Mouse (Mus musculus): ENCODE data around the gene 1110002E22Rik.

1110002E22Rik gene

DNA sequence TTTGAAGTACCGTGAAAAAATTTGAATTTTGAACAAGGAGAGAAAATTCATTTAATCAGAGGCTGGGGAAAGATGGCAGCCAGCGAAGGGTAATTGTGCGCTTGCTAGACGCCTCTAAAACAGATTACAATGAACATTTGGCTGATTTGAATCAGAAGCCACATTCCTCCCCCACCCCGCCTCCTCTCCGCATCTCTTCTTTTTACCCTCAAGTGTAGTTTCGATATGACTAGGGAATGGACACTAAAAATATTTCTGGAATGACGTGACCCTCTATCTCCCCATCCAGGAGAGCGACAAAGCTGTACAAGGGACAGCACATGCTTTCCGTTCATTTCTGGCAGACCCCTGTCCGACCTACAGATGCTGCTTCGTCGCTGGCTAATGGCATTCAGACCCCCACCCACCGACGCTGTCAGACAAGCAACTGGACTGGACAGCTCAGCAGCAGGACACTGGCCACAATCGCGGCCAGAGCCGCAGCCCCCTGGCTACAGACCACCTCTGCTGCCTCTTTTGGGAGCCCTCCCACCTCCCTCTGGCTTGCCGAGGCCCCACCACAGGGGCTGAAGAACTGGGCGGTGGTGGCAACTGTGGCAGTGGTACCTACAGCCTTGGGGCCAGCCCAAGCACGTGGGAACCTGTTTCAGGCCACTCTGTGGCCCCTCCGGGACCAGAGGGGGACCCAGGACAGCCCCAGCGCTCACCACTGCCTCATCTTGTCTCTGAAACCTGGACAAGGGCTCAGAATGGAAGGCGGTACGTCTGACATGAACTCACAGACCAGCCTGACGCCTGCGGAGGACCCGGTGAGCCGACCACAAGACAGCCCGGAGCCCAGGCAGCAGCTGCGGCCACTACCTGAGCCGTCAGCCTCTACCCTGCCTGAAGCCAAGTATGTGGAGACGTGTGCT, at the start of gene 1110002E22Rik:
1110002E22Rik (plus strand) TSS at position 321 of the 914 bp plus-strand sequence.
- DNase-seq (ENCODE audit: low spot score in 2 of 2), result no peak

DNA sequence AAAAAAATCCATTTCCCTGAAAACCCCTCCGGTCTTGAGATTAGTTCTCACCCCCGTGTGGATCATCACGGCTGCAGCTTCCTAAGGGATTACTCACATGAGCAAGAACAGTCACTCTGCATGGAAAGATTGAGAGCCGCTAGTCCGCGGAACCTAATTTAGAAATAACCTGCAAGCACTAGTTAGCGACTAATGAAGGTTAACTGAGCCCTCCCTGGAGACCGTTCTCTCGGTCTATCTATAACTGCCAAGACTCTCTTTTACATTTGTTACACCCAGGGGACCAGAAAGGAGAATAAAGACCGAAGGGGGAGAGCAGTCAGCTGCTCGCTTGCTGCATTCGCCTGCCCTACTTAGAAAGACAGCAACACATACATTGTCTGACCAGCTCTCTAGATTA, 48.0 kb upstream of the 1110002E22Rik start:
- peak in 1 of 2 experiments; percentile 19 for DNase-seq (ENCODE audit: low spot score in 2 of 2)

- DNase-seq (ENCODE audit: low spot score in 2 of 2), result no peak
Observed at GRCm38 (mm10) chr3:138022003-138022402, 42.8 kb upstream of the 1110002E22Rik start.

DNA sequence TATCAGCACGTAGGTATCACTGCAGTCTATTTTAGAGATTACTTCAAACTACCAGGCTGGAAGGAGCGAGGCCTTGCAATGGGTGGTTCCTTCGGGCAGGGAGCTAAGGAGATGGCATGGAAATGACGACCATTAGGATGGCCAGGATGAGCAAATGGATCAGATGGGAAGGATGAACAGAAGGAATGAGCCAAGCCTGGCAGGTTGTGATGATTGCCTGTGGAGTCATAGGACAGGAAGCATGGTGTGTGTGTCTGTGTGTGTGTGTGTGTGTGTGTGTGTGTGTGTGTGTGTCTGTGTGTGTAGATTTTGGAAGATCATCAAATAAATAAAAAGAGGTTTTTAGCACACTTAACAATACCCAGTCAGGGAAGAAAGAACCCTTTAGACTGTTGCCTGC, 42.2 kb upstream of the 1110002E22Rik start:
- no peak for DNase-seq (ENCODE audit: low spot score in 2 of 2)

GRCm38 (mm10) chr3:138026286-138026685, 38.6 kb upstream of the 1110002E22Rik start:
- DNase-seq (ENCODE audit: low spot score in 2 of 2), result no peak

GRCm38 (mm10) chr3:138027575-138028362, 37.1 kb upstream of the 1110002E22Rik start:
- DNase-seq (ENCODE audit: low spot score in 2 of 2), result no peak

- DNase-seq (ENCODE audit: low spot score in 2 of 2), result no peak
Observed at GRCm38 (mm10) chr3:138029351-138029750, 35.5 kb upstream of the 1110002E22Rik start.

DNA sequence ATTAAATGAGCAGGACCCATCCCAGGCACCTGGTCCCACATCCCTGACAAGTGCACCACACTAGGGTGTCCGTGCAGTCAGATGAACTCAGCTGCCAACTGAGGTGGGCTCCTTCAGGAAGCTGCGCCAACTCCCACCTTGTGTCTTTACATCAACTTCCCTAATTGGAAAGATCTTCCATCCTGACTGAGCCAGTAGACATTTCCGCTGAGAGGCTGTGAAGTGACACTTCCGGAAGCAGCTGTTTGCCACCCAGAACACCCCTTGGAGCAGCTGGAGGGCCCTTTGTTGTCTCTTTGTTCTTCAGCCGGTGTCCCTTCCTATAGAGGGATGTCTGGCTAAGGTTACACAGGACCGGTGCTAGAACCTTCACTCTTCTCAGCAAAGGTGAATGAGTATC, 34.3 kb upstream of the 1110002E22Rik start:
- DNase-seq (ENCODE audit: low spot score in 2 of 2), result no peak

DNA sequence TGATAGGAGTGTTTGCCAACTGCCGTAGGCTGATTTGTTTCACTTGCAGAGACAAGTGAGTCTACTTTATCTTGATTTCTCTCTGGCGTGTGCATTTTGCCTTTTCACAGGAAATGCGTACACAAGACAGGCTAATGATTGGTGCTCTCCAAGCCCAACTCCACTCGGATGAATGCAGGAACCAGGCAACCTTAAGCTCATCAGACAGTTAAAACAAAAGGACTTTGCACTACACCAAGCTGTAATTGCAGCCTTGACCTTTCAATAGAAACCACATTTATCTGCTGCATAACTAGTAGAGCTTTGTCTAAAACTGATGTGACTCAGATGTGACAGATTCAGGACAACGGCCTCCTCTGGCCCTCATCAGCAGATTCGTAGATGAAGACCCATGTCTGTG, 30.9 kb upstream of the 1110002E22Rik start:
- no peak for DNase-seq (ENCODE audit: low spot score in 2 of 2)

DNA sequence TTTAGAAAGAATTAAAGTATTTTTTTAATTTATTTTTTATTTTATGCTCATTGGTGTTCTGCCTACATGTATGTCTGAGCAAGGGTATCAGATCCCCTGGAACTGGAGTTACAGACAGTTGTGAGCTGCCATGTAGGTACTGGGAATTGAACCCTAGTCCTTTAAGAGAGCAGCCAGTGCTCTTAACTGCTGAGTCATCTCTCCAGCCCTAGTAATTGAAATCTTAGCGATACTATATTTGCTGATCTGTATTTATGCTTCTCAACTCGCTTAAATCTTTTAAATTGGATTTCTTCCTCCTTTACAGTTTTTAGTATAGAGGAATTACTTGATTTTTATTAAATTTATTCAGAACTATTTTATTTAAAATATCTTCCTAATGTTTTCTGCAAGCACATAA, 23.9 kb upstream of the 1110002E22Rik start:
- no peak for DNase-seq (ENCODE audit: low spot score in 2 of 2)

GRCm38 (mm10) chr3:138041591-138042301, 23.1 kb upstream of the 1110002E22Rik start:
- DNase-seq (ENCODE audit: low spot score in 2 of 2), result no peak

DNA sequence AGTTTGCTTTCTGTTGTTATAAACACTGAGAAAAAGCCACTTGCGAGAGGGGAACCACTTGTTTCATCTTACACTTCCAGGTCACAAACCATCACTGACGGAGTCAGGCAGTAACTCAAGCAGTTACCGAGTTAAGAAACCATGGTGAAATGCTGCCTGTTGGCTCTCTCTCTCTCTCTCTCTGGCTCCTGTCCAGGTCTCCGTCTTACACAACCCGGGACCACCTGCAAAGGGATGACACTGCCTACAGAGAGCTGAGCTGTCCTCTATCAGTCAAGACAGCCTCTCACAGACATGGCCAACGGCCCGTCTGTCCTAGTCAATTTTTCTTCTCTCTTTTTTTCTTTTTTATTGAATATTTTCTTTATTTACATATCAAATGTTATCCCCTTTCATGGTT, 21.5 kb upstream of the 1110002E22Rik start:
- no peak for DNase-seq (ENCODE audit: low spot score in 2 of 2)

GRCm38 (mm10) chr3:138049555-138049954, 15.3 kb upstream of the 1110002E22Rik start:
- no peak for DNase-seq (ENCODE audit: low spot score in 2 of 2)

DNA sequence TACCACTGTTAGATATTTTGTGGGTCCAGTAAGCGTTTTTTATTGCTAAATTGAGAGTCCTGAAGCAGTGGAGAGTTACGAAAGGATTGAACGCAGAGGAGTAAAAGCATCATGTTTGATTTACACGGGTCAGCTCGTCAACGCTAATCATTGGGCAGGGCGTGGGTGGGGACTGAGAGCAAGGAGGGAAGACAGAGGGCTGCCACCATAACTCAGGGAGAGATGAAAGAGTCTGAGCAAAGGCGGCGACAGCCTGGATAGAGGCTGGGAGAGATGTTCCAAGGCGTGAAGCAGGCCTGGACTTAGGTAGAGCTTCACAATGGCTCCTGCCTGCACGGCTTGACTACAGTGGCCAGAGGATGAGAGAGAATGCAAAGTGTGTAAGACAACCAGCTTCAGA, 14.1 kb upstream of the 1110002E22Rik start:
- DNase-seq (ENCODE audit: low spot score in 2 of 2), result no peak

- no peak for DNase-seq (ENCODE audit: low spot score in 2 of 2)
Observed at GRCm38 (mm10) chr3:138051431-138051830, 13.4 kb upstream of the 1110002E22Rik start.

DNA sequence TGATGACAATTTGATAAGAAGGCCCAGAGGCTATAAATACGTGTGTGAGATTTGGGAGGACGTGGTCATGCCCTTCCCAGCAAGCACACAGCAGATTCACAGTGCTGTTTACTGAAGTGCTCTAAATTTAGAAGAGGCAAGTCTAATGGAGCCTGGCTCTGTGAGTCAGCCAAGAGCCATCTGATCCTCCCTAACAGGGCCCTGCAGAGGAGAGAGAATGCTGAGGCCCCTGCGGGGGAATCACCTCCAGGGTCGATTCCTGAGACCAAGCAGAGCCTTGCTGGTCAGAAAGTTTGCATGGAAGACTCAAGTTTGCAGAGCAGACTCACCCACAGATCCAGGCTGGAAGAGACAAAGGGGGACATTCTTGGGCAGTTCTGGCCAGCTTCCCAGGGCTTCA, 10.9 kb upstream of the 1110002E22Rik start:
- DNase-seq (ENCODE audit: low spot score in 2 of 2), result no peak

GRCm38 (mm10) chr3:138056976-138057375, 7.9 kb upstream of the 1110002E22Rik start:
- no peak for DNase-seq (ENCODE audit: low spot score in 2 of 2)

DNA sequence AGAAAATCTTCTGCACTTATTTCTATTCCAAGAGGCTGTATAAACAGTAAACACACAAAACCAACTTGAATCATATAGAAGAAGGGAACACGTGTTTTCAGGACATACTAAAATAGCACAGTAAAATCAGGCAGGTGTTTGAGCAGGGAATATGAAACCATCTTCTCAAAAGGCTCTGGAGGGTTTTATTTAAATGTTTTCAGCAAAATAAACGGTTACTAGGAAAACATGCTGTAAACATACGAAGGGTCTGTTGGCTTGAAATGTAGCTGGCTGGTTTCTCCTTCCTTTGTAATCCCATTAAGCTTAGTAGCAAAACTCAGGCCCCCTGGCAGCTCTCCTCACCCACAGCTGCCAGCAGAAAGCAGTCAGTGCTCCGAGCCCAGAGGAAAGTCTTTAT, 6.6 kb upstream of the 1110002E22Rik start:
- no peak for DNase-seq (ENCODE audit: low spot score in 2 of 2)

DNA sequence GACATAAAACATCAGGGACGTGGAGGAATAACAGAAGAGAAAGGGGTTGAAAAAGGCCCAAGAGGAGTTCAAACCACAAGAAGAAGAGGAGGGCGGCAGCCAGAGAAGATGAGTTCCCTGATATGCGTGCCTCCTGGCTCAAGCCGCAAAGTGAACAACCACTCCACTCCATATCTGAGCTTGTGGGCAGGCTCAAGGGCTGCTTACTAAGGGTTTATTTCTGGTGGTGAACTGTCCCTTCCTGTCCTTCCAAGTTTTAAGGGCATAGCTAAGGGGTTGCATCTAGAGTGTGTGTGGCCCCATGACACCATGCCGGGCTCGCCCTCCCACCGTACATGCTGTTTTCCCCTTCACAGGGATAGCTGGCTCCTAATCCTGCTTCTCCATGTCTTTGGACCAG, 4.4 kb upstream of the 1110002E22Rik start:
- DNase-seq (ENCODE audit: low spot score in 2 of 2), result no peak

DNA sequence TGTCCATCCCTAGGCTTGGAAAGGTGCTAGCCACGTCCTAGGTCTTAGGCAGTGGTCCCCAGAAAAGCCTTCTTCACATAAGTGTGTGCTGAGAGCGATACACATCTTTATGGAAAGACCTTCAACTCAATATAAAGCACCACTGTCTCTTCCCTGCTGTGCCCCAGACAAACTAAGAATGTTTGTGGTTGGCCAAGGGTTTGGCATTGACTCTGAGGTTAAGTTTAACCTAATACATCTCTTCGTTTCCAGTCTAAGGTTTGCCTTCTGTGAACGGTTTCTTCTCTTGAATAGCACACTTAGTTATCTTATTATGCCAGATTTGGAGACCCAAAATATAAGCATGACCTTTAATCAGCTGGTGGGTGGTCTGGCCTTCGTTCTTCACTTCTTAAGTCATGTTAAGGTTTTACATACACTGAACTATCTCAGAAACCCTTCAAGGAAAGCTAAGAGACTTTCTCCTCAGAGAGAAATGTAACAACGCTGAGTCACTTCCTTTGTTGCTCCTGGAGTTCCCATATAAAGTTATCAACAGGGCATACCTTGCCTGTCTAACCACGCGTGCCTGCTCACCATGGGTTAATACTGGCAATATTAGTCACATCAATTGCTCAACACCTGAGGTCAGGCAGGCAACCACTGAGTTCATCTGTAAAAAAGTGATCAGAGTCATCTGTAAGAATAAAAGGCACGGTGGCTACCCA, 3.5 kb upstream of the 1110002E22Rik start:
- DNase-seq (ENCODE audit: low spot score in 2 of 2), result no peak

- no peak for DNase-seq (ENCODE audit: low spot score in 2 of 2)
Observed at GRCm38 (mm10) chr3:138062673-138063072, 2.2 kb upstream of the 1110002E22Rik start.

All from spleen, postnatal 4 days (tissue).